ENCODE assay signal across 8 mouse cellular contexts in the genomic region with DNA sequence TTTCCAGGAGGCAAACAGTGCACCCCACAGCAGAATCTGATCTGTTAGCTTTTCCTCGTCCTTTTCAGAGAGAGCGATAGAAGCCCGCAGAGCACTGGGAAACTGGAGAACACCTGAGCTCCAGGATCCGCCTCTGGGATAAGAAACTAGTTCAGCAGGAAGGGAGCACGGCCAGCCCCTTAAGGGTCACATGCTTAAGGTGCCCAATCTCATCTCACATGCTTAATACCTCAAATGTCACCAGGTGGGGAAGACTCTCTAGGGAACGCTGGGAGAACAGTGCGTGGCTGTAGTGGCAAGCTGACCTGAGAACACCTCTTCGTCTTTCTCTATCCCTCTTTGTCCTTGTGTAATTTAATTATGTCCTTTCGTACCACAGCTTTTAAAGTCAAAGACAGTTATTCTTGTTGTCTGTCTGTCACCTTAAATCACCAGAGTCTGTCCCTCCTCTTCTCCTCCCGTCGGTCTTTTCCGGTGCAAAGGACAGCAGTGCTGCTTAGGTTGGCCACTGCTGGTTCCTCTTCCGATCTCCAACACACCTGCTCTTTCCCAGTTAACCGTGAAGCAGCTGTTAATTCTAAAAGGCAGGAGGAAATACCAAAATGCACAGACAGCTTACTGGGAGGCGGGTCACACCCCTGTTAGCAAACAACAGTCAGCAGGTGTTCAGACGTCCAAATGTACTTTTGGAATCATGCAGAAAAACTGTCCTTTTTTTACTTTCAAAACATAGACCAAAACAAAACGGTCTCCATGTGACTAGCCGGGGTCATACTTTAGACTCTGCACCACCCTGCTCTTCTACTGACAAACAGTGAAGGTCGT. TPM values are rescaled to one million over a fixed set of nuclear protein-coding genes. Genes with fewer than 3 reads are reported as not detected.
DNase-seq lines count a peak whose midpoint lies in the region; TF ChIP-seq lines count a peak whose summit lies in the region.
"Had no signal": no experiment of that assay in that cellular context is flagged by ENCODE, and none has a peak within 500 bp of the region (broad histone marks: within the 10 kb centered on the region; RNA-seq: fewer than 3 reads in every experiment).

No protein-coding gene starts in this region.

- H3K4me3 ChIP-seq in E14TG2a.4 (replicated peaks; ENCODE audit: low read length) = 0 out of 2 replicates have a peak overlapping the region, but pooled peaks have one; percentile 11
- no peak overlapping the region for H3K4me3 ChIP-seq in hindbrain, embryonic 10.5 days

- H3K9me3 ChIP-seq in E14TG2a.4 (ENCODE audit: low read length) = no peaks in the 10 kb centered on the region
- H3K9me3 ChIP-seq in hindbrain, embryonic 10.5 days = no peaks in the 10 kb centered on the region

- H3K4me1 ChIP-seq in E14TG2a.4 (replicated peaks; ENCODE audit: low read depth, low read length) = peaks cover 45% of the 10 kb centered on the region
- 0 out of 2 replicates have a peak, but pooled peaks cover 10% of the 10 kb centered on the region for H3K4me1 ChIP-seq in hindbrain, embryonic 10.5 days (replicated peaks)

- intact Hi-C loops in gastrocnemius, postnatal 36 days (cut with DNase I) = no loop called here

- peak; percentile 47 for DNase-seq in ZHBTc4 (ENCODE audit: low read depth, low spot score)
- DNase-seq in kidney, postnatal 14 days = peak; percentile 77
- DNase-seq in naive thymus-derived CD4-positive, alpha-beta T cell, adult 2 months (ENCODE audit: low read depth) = peak; percentile 22
- DNase-seq in layer of hippocampus, postnatal 25 days (ENCODE audit: extremely low spot score in 1 of 2, low spot score in 1 of 2) = no peak
- no peak for DNase-seq in hindbrain, embryonic 10.5 days (ENCODE audit: low spot score)
- DNase-seq in gastrocnemius, postnatal 36 days = no peak
- DNase-seq: spleen, adult 18-20 months had no signal

- no peaks in the 10 kb centered on the region for H3K27me3 ChIP-seq in E14TG2a.4 (ENCODE audit: insufficient read depth, low read length)
- no peaks in the 10 kb centered on the region for H3K27me3 ChIP-seq in hindbrain, embryonic 10.5 days (ENCODE audit: insufficient read depth, poor library complexity, severe bottlenecking)

- 57% methylated on average over 19 of the region's 19 CpGs for WGBS in hindbrain, embryonic 10.5 days

- H3K27ac ChIP-seq in hindbrain, embryonic 10.5 days = no peak overlapping the region

- TF ChIP-seq CTCF in E14TG2a.4 (conservative IDR thresholded peaks at IDR 0.05; ENCODE audit: low read length) = no peak

- no peaks in the 10 kb centered on the region for H3K36me3 ChIP-seq in E14TG2a.4 (ENCODE audit: insufficient read depth, low read length)
- no peaks in the 10 kb centered on the region for H3K36me3 ChIP-seq in hindbrain, embryonic 10.5 days

RNA-seq across cellular contexts. Expression of a gene that starts 15.4 kb away (rescaled TPM):
- 10 to 100 TPM; 10.1 to 13.8 TPM for total RNA-seq in layer of hippocampus, postnatal 25 days (2021)
- 29.5 and 33.4 TPM in 2 replicates for polyA plus RNA-seq in hindbrain, embryonic 10.5 days (2016; fragmentation: Nextera tagmentation; extraction: Ambion mirVana)
- total RNA-seq in gastrocnemius, postnatal 36 days (2021) = 10 to 100 TPM in 1 of 2 experiments, 1 to 10 TPM in 1; 9.3 to 10.3 TPM

Comparison
In these comparisons a context has a peak if more than half of its experiments do, and no peak if none do; other contexts are left out.
1. DNase-seq: peak in ZHBTc4 (single experiment), kidney, postnatal 14 days (single experiment) and naive thymus-derived CD4-positive, alpha-beta T cell, adult 2 months (single experiment); none in layer of hippocampus, postnatal 25 days (0 of 2), hindbrain, embryonic 10.5 days (single experiment) and gastrocnemius, postnatal 36 days (0 of 2).